Mouse (Mus musculus): ENCODE results near the gene Olfr978. TPM values are rescaled to one million over a fixed set of nuclear protein-coding genes. Genes with fewer than 3 reads are reported as not detected.
"Not testable (repeated sequence)": the region's sequence is repeated elsewhere in the genome, so short reads cannot be mapped to it uniquely, and the experiment has no call there.

Olfr978 gene
- not detected in 2 replicates for polyA plus RNA-seq (2012; ENCODE audit: insufficient read depth, insufficient read length, missing spikeins)

DNA sequence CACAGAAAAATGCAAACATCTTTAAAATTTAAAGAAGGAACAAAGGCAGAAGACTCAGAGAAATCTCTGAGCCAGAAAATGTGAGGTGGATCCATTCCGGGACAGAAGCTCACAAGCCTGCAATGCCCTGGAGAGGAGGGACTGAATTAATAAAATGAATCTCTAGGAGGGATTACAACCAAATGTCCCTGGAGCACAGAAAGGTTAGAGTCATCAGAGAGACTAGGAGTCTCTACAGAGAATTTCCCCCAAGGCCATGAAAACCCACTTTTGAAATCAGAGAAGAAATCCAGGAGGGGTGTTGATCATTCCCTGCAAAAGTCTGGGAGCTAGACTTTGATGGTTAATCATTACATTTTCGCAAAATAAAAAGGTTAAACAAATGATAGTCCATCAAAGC, at the start of gene Olfr978:
Gene Olfr978, plus strand, starts transcription at position 301 of the 400 bp plus-strand sequence.
- H3K4me3 ChIP-seq (ENCODE audit: insufficient read depth, low read depth, low read length) = no peak within 1 kb of the TSS
- H3K4me1 ChIP-seq (ENCODE audit: control insufficient read depth, insufficient read depth, insufficient read length, low read length) = no peaks in the 10 kb centered on the region
- H3K27ac ChIP-seq (replicated peaks; ENCODE audit: low read depth, low read length) = no peak within 1 kb of the TSS

- Histone ChIP-seq H3K4me1 (ENCODE audit: control insufficient read depth, insufficient read depth, insufficient read length, low read length) (no peaks in the 10 kb centered on the region), H3K27ac (replicated peaks; ENCODE audit: low read depth, low read length) (no peak within 1 kb of the TSS)
Measured at GRCm38 (mm10) chr9:39951946-39952345, 40.0 kb upstream of the Olfr978 start, which contains the start of gene Olfr975. TSS of gene Olfr975 (minus strand) at chr9:39952046.

GRCm38 (mm10) chr9:39961033-39961432, 30.9 kb upstream of the Olfr978 start, which contains the start of gene Olfr976:
TSS of gene Olfr976 (minus strand) at chr9:39961133.
- H3K4me1 ChIP-seq (ENCODE audit: control insufficient read depth, insufficient read depth, insufficient read length, low read length); H3K27ac ChIP-seq (replicated peaks; ENCODE audit: low read depth, low read length); H3K4me3 ChIP-seq (ENCODE audit: insufficient read depth, low read depth, low read length): not testable (repeated sequence)

More at GRCm38 (mm10) chr9:39951946-39952345, 40.0 kb upstream of the Olfr978 start, which contains the start of gene Olfr975:
- no peak within 1 kb of the TSS for H3K4me3 ChIP-seq (ENCODE audit: insufficient read depth, low read depth, low read length)

GRCm38 (mm10) chr9:39976581-39977145, 15.2 kb upstream of the Olfr978 start:
- not testable (repeated sequence) for H3K4me1 ChIP-seq (ENCODE audit: control insufficient read depth, insufficient read depth, insufficient read length, low read length); H3K4me3 ChIP-seq (ENCODE audit: insufficient read depth, low read depth, low read length)

DNA sequence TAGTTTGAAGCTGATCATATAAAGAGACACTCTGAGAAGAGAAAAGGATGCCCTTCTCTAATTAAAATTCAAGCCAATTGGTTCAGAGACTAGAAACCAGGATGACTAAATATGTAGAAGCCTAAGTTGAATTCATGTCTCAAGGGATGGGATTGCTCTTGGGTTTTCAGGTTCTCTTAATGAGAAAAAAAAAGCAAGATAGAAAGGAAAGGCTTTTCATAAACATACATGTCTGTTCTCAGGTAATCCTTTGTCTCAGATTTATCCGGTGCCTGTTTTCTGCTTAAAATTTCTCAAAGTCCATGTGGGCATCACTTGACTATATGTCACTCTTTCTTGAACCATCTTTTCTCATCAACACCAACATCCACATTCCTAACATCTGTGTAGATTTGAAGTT, 11.5 kb downstream of the Olfr978 start, which contains the start of gene Olfr979:
Gene Olfr979, minus strand, starts transcription at position 101 of the 400 bp plus-strand sequence.
- H3K4me3 ChIP-seq (ENCODE audit: insufficient read depth, low read depth, low read length) = no peak within 1 kb of the TSS
- H3K4me1 ChIP-seq (ENCODE audit: control insufficient read depth, insufficient read depth, insufficient read length, low read length) = no peaks in the 10 kb centered on the region
- no peak within 1 kb of the TSS for H3K27ac ChIP-seq (replicated peaks; ENCODE audit: low read depth, low read length)

More at GRCm38 (mm10) chr9:39976581-39977145, 15.2 kb upstream of the Olfr978 start:
- H3K27ac ChIP-seq (replicated peaks; ENCODE audit: low read depth, low read length) = not testable (repeated sequence)

DNA sequence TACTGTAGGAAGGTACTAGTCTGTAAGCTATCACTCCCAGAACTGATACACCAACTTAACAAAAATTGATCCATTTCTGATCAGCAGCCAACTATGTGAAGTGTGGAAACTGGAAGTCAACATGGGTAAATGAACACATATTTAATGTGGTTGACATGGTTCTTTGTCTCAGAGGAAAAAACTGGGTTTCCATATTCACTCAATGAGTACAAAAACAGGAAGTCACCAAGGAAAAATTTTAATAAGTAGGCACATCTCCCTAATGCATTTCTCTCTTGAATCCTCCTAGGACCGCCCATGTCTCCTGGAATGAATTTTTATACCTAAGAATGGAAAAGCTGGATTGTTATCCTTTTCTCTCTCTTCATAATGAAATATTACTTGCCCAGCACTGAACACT, 17.6 kb downstream of the Olfr978 start, which contains the start of gene Olfr980:
Gene Olfr980, minus strand, starts transcription at position 101 of the 400 bp plus-strand sequence.
- no peaks in the 10 kb centered on the region for H3K4me1 ChIP-seq (ENCODE audit: control insufficient read depth, insufficient read depth, insufficient read length, low read length)

GRCm38 (mm10) chr9:40021164-40021563, 29.3 kb downstream of the Olfr978 start, which contains the start of gene Olfr981:
TSS of gene Olfr981 (plus strand) at chr9:40021464.
- Histone ChIP-seq H3K4me3 (ENCODE audit: insufficient read depth, low read depth, low read length) (no peak within 1 kb of the TSS), H3K4me1 (ENCODE audit: control insufficient read depth, insufficient read depth, insufficient read length, low read length) (no peaks in the 10 kb centered on the region), H3K27ac (replicated peaks; ENCODE audit: low read depth, low read length) (no peak within 1 kb of the TSS)

More for the DNA sequence above, 17.6 kb downstream of the Olfr978 start, which contains the start of gene Olfr980:
- no peak within 1 kb of the TSS for H3K4me3 ChIP-seq (ENCODE audit: insufficient read depth, low read depth, low read length)
- H3K27ac ChIP-seq (replicated peaks; ENCODE audit: low read depth, low read length) = no peak within 1 kb of the TSS

Other genes starting within 250 kb of the Olfr978 start
- gene Olfr967, start 245.9 kb upstream of the Olfr978 start, polyA plus RNA-seq (2012; ENCODE audit: insufficient read depth, insufficient read length, missing spikeins) = not detected in 2 replicates
- not detected in 2 replicates for gene Olfr968, start 208.9 kb upstream of the Olfr978 start, polyA plus RNA-seq (2012; ENCODE audit: insufficient read depth, insufficient read length, missing spikeins)
- not detected in 2 replicates for gene Olfr969, start 201.2 kb upstream of the Olfr978 start, polyA plus RNA-seq (2012; ENCODE audit: insufficient read depth, insufficient read length, missing spikeins)
- gene Olfr970, start 183.3 kb upstream of the Olfr978 start, polyA plus RNA-seq (2012; ENCODE audit: insufficient read depth, insufficient read length, missing spikeins) = not detected in 2 replicates
- not detected in 2 replicates for gene Olfr971, start 155.2 kb upstream of the Olfr978 start, polyA plus RNA-seq (2012; ENCODE audit: insufficient read depth, insufficient read length, missing spikeins)
- not detected in 2 replicates for gene Olfr972, start 125.7 kb upstream of the Olfr978 start, polyA plus RNA-seq (2012; ENCODE audit: insufficient read depth, insufficient read length, missing spikeins)
- not detected in 2 replicates for gene Olfr229, start 84.8 kb upstream of the Olfr978 start, polyA plus RNA-seq (2012; ENCODE audit: insufficient read depth, insufficient read length, missing spikeins)
- gene Olfr974, start 54.6 kb upstream of the Olfr978 start, polyA plus RNA-seq (2012; ENCODE audit: insufficient read depth, insufficient read length, missing spikeins) = not detected in 2 replicates
- not detected in 2 replicates for gene Olfr975, start 40.1 kb upstream of the Olfr978 start, polyA plus RNA-seq (2012; ENCODE audit: insufficient read depth, insufficient read length, missing spikeins)
- gene Olfr976, start 31.0 kb upstream of the Olfr978 start, polyA plus RNA-seq (2012; ENCODE audit: insufficient read depth, insufficient read length, missing spikeins) = not detected in 2 replicates
- gene Olfr979, start 11.4 kb downstream of the Olfr978 start, polyA plus RNA-seq (2012; ENCODE audit: insufficient read depth, insufficient read length, missing spikeins) = not detected in 2 replicates
- not detected in 2 replicates for gene Olfr980, start 17.5 kb downstream of the Olfr978 start, polyA plus RNA-seq (2012; ENCODE audit: insufficient read depth, insufficient read length, missing spikeins)
- not detected in 2 replicates for gene Olfr981, start 29.4 kb downstream of the Olfr978 start, polyA plus RNA-seq (2012; ENCODE audit: insufficient read depth, insufficient read length, missing spikeins)
- gene Olfr982, start 81.7 kb downstream of the Olfr978 start, polyA plus RNA-seq (2012; ENCODE audit: insufficient read depth, insufficient read length, missing spikeins) = not detected in 2 replicates
- not detected in 2 replicates for gene Olfr983, start 101.5 kb downstream of the Olfr978 start, polyA plus RNA-seq (2012; ENCODE audit: insufficient read depth, insufficient read length, missing spikeins)
- gene Olfr984, start 122.1 kb downstream of the Olfr978 start, polyA plus RNA-seq (2012; ENCODE audit: insufficient read depth, insufficient read length, missing spikeins) = not detected in 2 replicates
- not detected in 2 replicates for gene Olfr985, start 138.1 kb downstream of the Olfr978 start, polyA plus RNA-seq (2012; ENCODE audit: insufficient read depth, insufficient read length, missing spikeins)
- not detected in 2 replicates for gene Tmem225, start 156.0 kb downstream of the Olfr978 start, polyA plus RNA-seq (2012; ENCODE audit: insufficient read depth, insufficient read length, missing spikeins)
- not detected in 2 replicates for gene Olfr986, start 188.8 kb downstream of the Olfr978 start, polyA plus RNA-seq (2012; ENCODE audit: insufficient read depth, insufficient read length, missing spikeins)
- 0.95 and 1.5 TPM in 2 replicates for gene Zfp202, start 200.2 kb downstream of the Olfr978 start, polyA plus RNA-seq (2012; ENCODE audit: insufficient read depth, insufficient read length, missing spikeins)